Mouse (Mus musculus) G1E (cell line): ENCODE measurements around the gene Psd. TPM values are rescaled to one million over a fixed set of nuclear protein-coding genes. Genes with fewer than 3 reads are reported as not detected.

Experiments used
- ATAC-seq: 2 replicates; pipeline ENCODE4 v1.8.0; 2016; ENCODE audit warnings: mild to moderate bottlenecking; ENCODE audit not compliant: insufficient number of reproducible peaks, poor library complexity, low FRiP score, severe bottlenecking; ENCODE audit errors: extremely low read depth
- DNase-seq: peaks from one replicate; pipeline ENCODE4 v3.0.0; 2012; ENCODE audit warnings: low spot score
- H3K27me3 ChIP-seq: 2 replicates; pipeline ENCODE4 v1.6.1; 2012; ENCODE audit warnings: mild to moderate bottlenecking, low read length, inconsistent platforms; ENCODE audit not compliant: insufficient read depth
- H3K36me3 ChIP-seq: replicated peaks from 2 replicates; pipeline ENCODE3; 2012; ENCODE audit warnings: mild to moderate bottlenecking, inconsistent platforms
- H3K4me1 ChIP-seq: 2 replicates; pipeline ENCODE4 v1.6.1; 2012; ENCODE audit warnings: low read depth, low read length, inconsistent platforms, mixed read lengths; ENCODE audit not compliant: insufficient read depth
- H3K4me3 ChIP-seq: 2 replicates; pipeline ENCODE4 v1.5.1; 2012; ENCODE audit warnings: low read depth, mild to moderate bottlenecking, inconsistent platforms, low read length, moderate library complexity, mixed read lengths
- H3K9me3 ChIP-seq: replicated peaks from 2 replicates; pipeline ENCODE4 v1.6.1; 2012; ENCODE audit warnings: inconsistent platforms
- CTCF ChIP-seq: IDR thresholded peaks from 2 replicates; pipeline ENCODE4 v1.5.1; 2012; ENCODE audit warnings: low read depth, low read length, inconsistent platforms, mixed read lengths
- GATA1 ChIP-seq: IDR thresholded peaks from 2 replicates; pipeline ENCODE4 v1.6.1; 2012; ENCODE audit warnings: borderline replicate concordance, low read length, inconsistent platforms, mixed read lengths
- GATA2 ChIP-seq: IDR thresholded peaks from 2 replicates; pipeline ENCODE4 v1.6.1; 2012; ENCODE audit warnings: low read depth, low read length, inconsistent platforms, borderline replicate concordance
- POLR2AphosphoS5 ChIP-seq: IDR thresholded peaks from 2 replicates; pipeline ENCODE4 v1.6.1; 2012; ENCODE audit warnings: low read depth, low read length, inconsistent platforms; ENCODE audit not compliant: insufficient replicate concordance
- TAL1 ChIP-seq: conservative IDR thresholded peaks from 2 replicates; pipeline ENCODE4 v1.6.1; 2012; ENCODE audit warnings: low read depth, low read length, inconsistent platforms, mixed read lengths
- polyA plus RNA-seq: library from polyadenylated mRNA; stranded (reverse); fragments of >175 nt; gene quantifications from 2 replicates; pipeline ENCODE4 v1.2.3, GENCODE M21; 2012
- total RNA-seq, 2 experiments: library from RNA; stranded (forward) in 1 of 2; stranded (reverse) in 1 of 2; fragments of 200-1000 nt in 1 of 2; fragments of >200 nt in 1 of 2; fragmentation: Nextera tagmentation in 1 of 2; gene quantifications; 2 replicates each; pipeline ENCODE4 v1.2.3; 2014 to 2017

The Psd gene
- total and polyA plus RNA-seq, 3 experiments, result 0.41 to 1.1 TPM; not detected in 1

- Histone ChIP-seq H3K4me1 (peaks cover 52% of the 10 kb centered on the region), H3K9me3 (no peaks in the 10 kb centered on the region), H3K27me3 (peaks cover 33% of the 10 kb centered on the region), H3K4me3 (peak within 1 kb of the TSS; percentile 83), H3K36me3 (peaks cover 41% of the 10 kb centered on the region)
- TF ChIP-seq CTCF (no peak), GATA2 (no peak), POLR2AphosphoS5 (no peak), GATA1 (no peak), TAL1 (no peak)
- DNase-seq (peak; percentile 89), ATAC-seq (peak; percentile 80)
Measured at GRCm38 (mm10) chr19:46328081-46329030, 1.4 kb upstream of the Psd start, which contains the start of gene Fbxl15. Fbxl15 (plus strand) TSS chr19:46328184.

- ATAC-seq (no peak), DNase-seq (no peak)
- Histone ChIP-seq H3K36me3 (peaks cover 34% of the 10 kb centered on the region), H3K4me1 (peaks cover 56% of the 10 kb centered on the region), H3K27me3 (peaks cover 41% of the 10 kb centered on the region), H3K9me3 (no peaks in the 10 kb centered on the region), H3K4me3 (peak overlapping the region; percentile 83)
- TF ChIP-seq GATA2, result no peak
- no peak for TF ChIP-seq POLR2AphosphoS5
- no peak for TF ChIP-seq CTCF
- TF ChIP-seq GATA1, result no peak
- no peak for TF ChIP-seq TAL1
Measured at GRCm38 (mm10) chr19:46327531-46328064, 642 bp upstream of the Psd start.

- no peak for TF ChIP-seq GATA2
- no peak for TF ChIP-seq GATA1
- no peak for TF ChIP-seq TAL1
- TF ChIP-seq POLR2AphosphoS5, result no peak
- TF ChIP-seq CTCF, result no peak
- no peak overlapping the region for H3K4me3 ChIP-seq
- DNase-seq, result no peak
- H3K36me3 ChIP-seq, result peaks cover 20% of the 10 kb centered on the region
- peaks cover 60% of the 10 kb centered on the region for H3K4me1 ChIP-seq
- H3K27me3 ChIP-seq, result peaks cover 54% of the 10 kb centered on the region
- ATAC-seq, result no peak
- H3K9me3 ChIP-seq, result no peaks in the 10 kb centered on the region
Measured at GRCm38 (mm10) chr19:46326019-46326755, 769 bp downstream of the Psd start.

- H3K4me3 ChIP-seq, result no peak overlapping the region
- H3K4me1 ChIP-seq, result peaks cover 64% of the 10 kb centered on the region
- H3K27me3 ChIP-seq, result peaks cover 66% of the 10 kb centered on the region
- H3K9me3 ChIP-seq, result no peaks in the 10 kb centered on the region
- H3K36me3 ChIP-seq, result peaks cover 8% of the 10 kb centered on the region
- no peak for ATAC-seq
- TF ChIP-seq GATA1, result no peak
- TF ChIP-seq TAL1, result no peak
- no peak for TF ChIP-seq CTCF
- TF ChIP-seq GATA2, result no peak
- no peak for TF ChIP-seq POLR2AphosphoS5
- no peak for DNase-seq
Measured at GRCm38 (mm10) chr19:46324918-46325317, 2.0 kb downstream of the Psd start.

- Histone ChIP-seq H3K27me3 (peaks cover 71% of the 10 kb centered on the region), H3K9me3 (no peaks in the 10 kb centered on the region)
- no peak for ATAC-seq
Measured at GRCm38 (mm10) chr19:46324366-46324765, 2.6 kb downstream of the Psd start.

More at GRCm38 (mm10) chr19:46324366-46324765, 2.6 kb downstream of the Psd start:
- no peak for DNase-seq
- H3K4me3 ChIP-seq, result no peak overlapping the region
- H3K36me3 ChIP-seq, result peaks cover 5% of the 10 kb centered on the region
- H3K4me1 ChIP-seq, result peaks cover 63% of the 10 kb centered on the region
- TF ChIP-seq GATA1, result no peak
- TF ChIP-seq CTCF, result no peak
- TF ChIP-seq POLR2AphosphoS5, result no peak
- no peak for TF ChIP-seq TAL1
- TF ChIP-seq GATA2, result no peak
